Mouse (Mus musculus): ENCODE measurements around the gene Usp6nl.

GRCm38 (mm10) chr2:6366521-6366928 is 44.1 kb downstream of the Usp6nl start:
- TF ChIP-seq CTCF (IDR thresholded peaks at IDR 0.05; ENCODE audit: extremely low read depth, insufficient read length, insufficient replicate concordance, low read depth, low read length): no peak
- no peak for TF ChIP-seq POLR2A (IDR thresholded peaks at IDR 0.05; ENCODE audit: low read depth, low read length)
